ENCODE assay signal across 8 mouse cellular contexts in the genomic region with DNA sequence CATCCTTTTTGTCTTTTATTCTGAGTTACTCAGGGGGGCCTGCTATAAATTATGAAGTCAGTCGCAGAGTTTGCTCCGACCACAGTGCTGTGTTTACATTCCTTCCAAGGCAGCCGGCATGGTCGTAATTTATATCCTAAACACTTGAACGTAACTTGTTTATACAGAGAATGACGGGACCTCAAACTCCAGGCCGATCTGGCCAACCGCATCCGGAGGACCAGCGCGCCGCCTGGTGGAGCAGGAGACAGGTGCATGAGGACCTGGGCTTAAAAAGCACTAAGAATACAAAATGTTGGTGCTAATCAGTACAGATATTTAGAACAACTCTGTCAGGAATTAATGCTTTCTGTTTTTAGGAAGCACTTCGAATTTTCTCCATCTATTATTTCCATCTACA. TPM values are rescaled to one million over a fixed set of nuclear protein-coding genes. Genes with fewer than 3 reads are reported as not detected.
DNase-seq lines count a peak whose midpoint lies in the region; ATAC-seq and TF ChIP-seq lines count a peak whose summit lies in the region.

No protein-coding gene starts in this region.

- WGBS in heart, adult 2 months, result 4% methylated on average over 13 of the region's 13 CpGs
- 1% methylated on average over 13 of the region's 13 CpGs for WGBS in heart, embryonic 15.5 days
- 0% methylated on average over 13 of the region's 13 CpGs for WGBS in midbrain, embryonic 12.5 days
- WGBS in stomach, postnatal 0 days, result 2% methylated on average over 13 of the region's 13 CpGs

- no peak for TF ChIP-seq POLR2A in heart, adult 2 months (IDR thresholded peaks at IDR 0.05; ENCODE audit: insufficient read depth, low read depth, low read length)

- no peaks in the 10 kb centered on the region for H3K4me1 ChIP-seq in heart, adult 2 months (ENCODE audit: control insufficient read depth, insufficient read depth, low read length)
- H3K4me1 ChIP-seq in heart, embryonic 15.5 days (replicated peaks), result peaks cover 10% of the 10 kb centered on the region
- H3K4me1 ChIP-seq in midbrain, embryonic 12.5 days, result peaks cover 9% of the 10 kb centered on the region
- H3K4me1 ChIP-seq in stomach, postnatal 0 days (replicated peaks; ENCODE audit: control insufficient read depth, insufficient read depth), result no peaks in the 10 kb centered on the region

- intact Hi-C loops in heart, adult 2 months (cut with DNase I), result loop anchor here (5.0 to 10.0 kb wide), 2 partner anchors 550 to 1068 kb away; no protein-coding TSS in a partner anchor

- TF ChIP-seq CTCF in heart, adult 2 months (IDR thresholded peaks at IDR 0.05), result peak; percentile 88
- peak; percentile 97 for TF ChIP-seq CTCF in stomach, postnatal 0 days (IDR thresholded peaks at IDR 0.05; ENCODE audit: low read depth)

- no peak overlapping the region for H3K9ac ChIP-seq in heart, adult 2 months (ENCODE audit: low read depth, low read length)
- H3K9ac ChIP-seq in heart, embryonic 15.5 days, result no peak overlapping the region
- no peak overlapping the region for H3K9ac ChIP-seq in midbrain, embryonic 12.5 days (replicated peaks)
- H3K9ac ChIP-seq in stomach, postnatal 0 days (ENCODE audit: low read length), result no peak overlapping the region

- peak; percentile 37 to 74 for DNase-seq in heart, adult 2 months
- DNase-seq in heart, adult 11 months, result no peak
- DNase-seq in NIH3T3 (ENCODE audit: low read depth), result peak; percentile 94
- DNase-seq in embryo, embryonic 9.5 days (ENCODE audit: extremely low spot score), result peak; percentile 78
- DNase-seq in layer of hippocampus, postnatal 10 days (ENCODE audit: low spot score in 2 of 2), result peak; percentile 70 to 79
- peak; percentile 84 for DNase-seq in stomach, postnatal 0 days (ENCODE audit: low spot score)

- H3K9me3 ChIP-seq in heart, embryonic 15.5 days (replicated peaks), result no peaks in the 10 kb centered on the region
- no peaks in the 10 kb centered on the region for H3K9me3 ChIP-seq in midbrain, embryonic 12.5 days
- no peaks in the 10 kb centered on the region for H3K9me3 ChIP-seq in stomach, postnatal 0 days (ENCODE audit: control insufficient read depth, low read length)

- no peak for ATAC-seq in heart, embryonic 15.5 days (replicated peaks; ENCODE audit: insufficient number of reproducible peaks, insufficient read depth, low FRiP score, low read depth)
- no peak for ATAC-seq in midbrain, embryonic 12.5 days (ENCODE audit: low FRiP score, low read depth)
- ATAC-seq in stomach, postnatal 0 days (ENCODE audit: low FRiP score, low TSS enrichment), result peak; percentile 72

- H3K36me3 ChIP-seq in heart, adult 2 months (ENCODE audit: control insufficient read depth, insufficient read depth, low read length), result no peaks in the 10 kb centered on the region
- H3K36me3 ChIP-seq in heart, embryonic 15.5 days, result no peaks in the 10 kb centered on the region
- H3K36me3 ChIP-seq in midbrain, embryonic 12.5 days, result no peaks in the 10 kb centered on the region
- no peaks in the 10 kb centered on the region for H3K36me3 ChIP-seq in stomach, postnatal 0 days (ENCODE audit: control insufficient read depth, insufficient read depth, low read length)

- peak overlapping the region; percentile 18; the same call in 1 of the 2 replicates for H3K4me2 ChIP-seq in heart, embryonic 15.5 days
- H3K4me2 ChIP-seq in midbrain, embryonic 12.5 days (replicated peaks), result peak overlapping the region; percentile 25; the same call in 1 of the 2 replicates
- no peak overlapping the region for H3K4me2 ChIP-seq in stomach, postnatal 0 days (replicated peaks; ENCODE audit: low read depth)

- H3K4me3 ChIP-seq in heart, adult 2 months, result no peak overlapping the region
- H3K4me3 ChIP-seq in heart, embryonic 15.5 days, result no peak overlapping the region
- H3K4me3 ChIP-seq in midbrain, embryonic 12.5 days, result no peak overlapping the region
- H3K4me3 ChIP-seq in stomach, postnatal 0 days (ENCODE audit: low read depth, low read length), result no peak overlapping the region

- TF ChIP-seq EP300 in heart, adult 2 months (IDR thresholded peaks at IDR 0.05; ENCODE audit: insufficient read depth, low read depth, low read length), result no peak
- no peak for TF ChIP-seq EP300 in stomach, postnatal 0 days (optimal IDR thresholded peaks at IDR 0.05)

- no peaks in the 10 kb centered on the region for H3K79me2 ChIP-seq in heart, adult 2 months (replicated peaks; ENCODE audit: control insufficient read depth, insufficient read depth, low read length)

- peaks cover 8% of the 10 kb centered on the region for H3K27me3 ChIP-seq in heart, adult 2 months (ENCODE audit: control insufficient read depth, insufficient read depth, low read length)
- H3K27me3 ChIP-seq in heart, embryonic 15.5 days, result peaks cover 61% of the 10 kb centered on the region
- peaks cover 60% of the 10 kb centered on the region for H3K27me3 ChIP-seq in midbrain, embryonic 12.5 days
- no peaks in the 10 kb centered on the region for H3K27me3 ChIP-seq in stomach, postnatal 0 days (ENCODE audit: control insufficient read depth, insufficient read depth, low read length)

- no peak overlapping the region for H3K27ac ChIP-seq in heart, adult 2 months
- no peak overlapping the region for H3K27ac ChIP-seq in heart, embryonic 15.5 days
- H3K27ac ChIP-seq in midbrain, embryonic 12.5 days (replicated peaks), result no peak overlapping the region
- H3K27ac ChIP-seq in stomach, postnatal 0 days (replicated peaks), result no peak overlapping the region

RNA-seq across cellular contexts. Expression of a gene that starts 6.8 kb away (rescaled TPM):
- total RNA-seq in heart, adult 2 months (2021), result under 1 TPM in 1 of 2 experiments, not detected in 1; 0.10 TPM
- polyA plus RNA-seq in heart, adult 2 months (2012; rRNA removed), result 0.09 and 0.27 TPM in 2 replicates
- polyA plus RNA-seq in heart, embryonic 15.5 days (2015; fragmentation: Nextera tagmentation; extraction: Ambion mirVana), result 0.64 and 1.7 TPM in 2 replicates
- total RNA-seq in layer of hippocampus, postnatal 10 days (2021), result 10 to 100 TPM in 1 of 2 experiments, 1 to 10 TPM in 1; 9.9 to 10.6 TPM
- polyA plus RNA-seq in midbrain, embryonic 12.5 days (2016; fragmentation: Nextera tagmentation; extraction: Ambion mirVana), result 7.6 and 7.9 TPM in 2 replicates
- polyA plus RNA-seq in stomach, postnatal 0 days (2015; fragmentation: Nextera tagmentation; extraction: Ambion mirVana), result 10.0 and 12.5 TPM in 2 replicates
